ENCODE assay signal across 21 mouse cellular contexts in genomic region chr19:44784391-44784790, GRCm38 (mm10). TPM values are rescaled to one million over a fixed set of nuclear protein-coding genes. Genes with fewer than 3 reads are reported as not detected.
"Had no signal": no experiment of that assay in that cellular context is flagged by ENCODE, and none has a peak within 500 bp of the region (broad histone marks: within the 10 kb centered on the region; RNA-seq: fewer than 3 reads in every experiment).

No protein-coding gene starts in this region.

- H3K4me2 ChIP-seq: neural tube, embryonic 15.5 days; stomach, embryonic 15.5 days had no signal

- H3K9ac ChIP-seq: neural tube, embryonic 15.5 days; stomach, embryonic 15.5 days had no signal

- H3K4me1 ChIP-seq: stomach, embryonic 15.5 days had no signal

- H3K27ac ChIP-seq: neural tube, embryonic 15.5 days; stomach, embryonic 15.5 days; stomach, postnatal 0 days had no signal

- H3K4me3 ChIP-seq: neural tube, embryonic 15.5 days; stomach, embryonic 15.5 days had no signal

- H3K36me3 ChIP-seq: neural tube, embryonic 15.5 days; stomach, embryonic 15.5 days had no signal

- H3K9me3 ChIP-seq: neural tube, embryonic 15.5 days; stomach, embryonic 15.5 days had no signal

- H3K27me3 ChIP-seq: neural tube, embryonic 15.5 days had no signal

- DNase-seq: retina, postnatal 1 day; right cerebral cortex, adult 18-20 months; right cerebral cortex, postnatal 14 days; right cerebral cortex, postnatal 25 days; right cerebral cortex, postnatal 4 days; spleen, adult 18-20 months; thymus, adult 18-20 months; thymus, adult 2 months; thymus, postnatal 14 days; thymus, postnatal 25 days; thymus, postnatal 36 days; thymus, postnatal 4 days had no signal

RNA-seq across cellular contexts. Expression of gene Pax2, which starts 28.5 kb away (rescaled TPM):
- total RNA-seq: neutrophil, adult 5-6 weeks had no signal
- polyA plus RNA-seq: small intestine, adult 2 months; spleen, adult 2 months; stomach, embryonic 14.5 days; stomach, embryonic 15.5 days; stomach, embryonic 16.5 days; stomach, postnatal 0 days; urinary bladder, adult 2 months had no signal
